Mouse (Mus musculus) adrenal gland, postnatal 4 days (tissue): ENCODE measurements at regions not wholly inside any gene's neighbourhood (a gene's known extent, or its start where the extent isn't known, plus 50 kb on each side); places are given as distances from the start of the nearest gene placed in this dataset.

Experiments used
- DNase-seq, 2 experiments: peaks; one replicate each; pipeline ENCODE4 v3.0.0; 2021 to 2022; ENCODE audit warnings: low spot score in 2 of 2, mixed read lengths in 2 of 2

- no peak for DNase-seq
Measured at GRCm38 (mm10) chr9:61258100-61258499, 114.1 kb upstream of the Tle3 start.

GRCm38 (mm10) chr9:61259421-61260174 is 112.6 kb upstream of the Tle3 start:
- DNase-seq = no peak

- DNase-seq = no peak
Measured at GRCm38 (mm10) chr9:61261263-61261662, 110.9 kb upstream of the Tle3 start.

GRCm38 (mm10) chr9:61261739-61262333 is 110.3 kb upstream of the Tle3 start:
- DNase-seq = no peak

GRCm38 (mm10) chr9:61263335-61263734 is 108.8 kb upstream of the Tle3 start:
- no peak for DNase-seq

- no peak for DNase-seq
Measured at GRCm38 (mm10) chr9:61265466-61265865, 106.7 kb upstream of the Tle3 start.

GRCm38 (mm10) chr9:61266992-61267391 is 105.2 kb upstream of the Tle3 start:
- DNase-seq = no peak

- no peak for DNase-seq
Measured at GRCm38 (mm10) chr9:61267541-61267940, 104.6 kb upstream of the Tle3 start.

- no peak for DNase-seq
Measured at GRCm38 (mm10) chr9:61268162-61268561, 104.0 kb upstream of the Tle3 start.

- no peak for DNase-seq
Measured at GRCm38 (mm10) chr9:61268681-61269080, 103.5 kb upstream of the Tle3 start.

GRCm38 (mm10) chr9:61269151-61269870 is 102.9 kb upstream of the Tle3 start:
- no peak for DNase-seq

GRCm38 (mm10) chr9:61271243-61271642 is 100.9 kb upstream of the Tle3 start:
- no peak for DNase-seq

GRCm38 (mm10) chr9:61271769-61272352 is 100.3 kb upstream of the Tle3 start:
- DNase-seq = no peak

- no peak for DNase-seq
Measured at GRCm38 (mm10) chr9:61274020-61274419, 98.1 kb upstream of the Tle3 start.

- peak in 1 of 2 experiments; percentile 17 for DNase-seq
Measured at GRCm38 (mm10) chr9:61277369-61278215, 94.6 kb upstream of the Tle3 start.

GRCm38 (mm10) chr9:61278216-61278758 is 93.9 kb upstream of the Tle3 start:
- DNase-seq = no peak

- DNase-seq = no peak
Measured at GRCm38 (mm10) chr9:61279044-61279543, 93.1 kb upstream of the Tle3 start.

GRCm38 (mm10) chr9:61280856-61281582 is 91.1 kb upstream of the Tle3 start:
- DNase-seq = no peak

GRCm38 (mm10) chr9:61283311-61283710 is 88.9 kb upstream of the Tle3 start:
- DNase-seq = no peak
